Mouse (Mus musculus) liver, adult 2 months (tissue): ENCODE data around the gene Terf2ip. TPM values are rescaled to one million over a fixed set of nuclear protein-coding genes. Genes with fewer than 3 reads are reported as not detected.

Experiments used
- DNase-seq: peaks from one replicate; pipeline ENCODE4 v3.0.0-alpha.2; 2011; ENCODE audit warnings: low read depth, low spot score; ENCODE audit errors: extremely low read depth
- H3K27ac ChIP-seq: fragments of 200-500 bp; replicated peaks from 2 replicates; pipeline ENCODE4 v1.5.1; 2012; ENCODE audit warnings: low read depth, mild to moderate bottlenecking, control low read depth, inconsistent platforms, low read length; ENCODE audit not compliant: insufficient read depth
- H3K27me3 ChIP-seq: fragments of 200-500 bp; 2 replicates; pipeline ENCODE4 v1.6.1; 2012; ENCODE audit warnings: mild to moderate bottlenecking, moderate library complexity, low read length, inconsistent platforms; ENCODE audit not compliant: control insufficient read depth, insufficient read depth
- H3K36me3 ChIP-seq: fragments of 200-500 bp; 2 replicates; pipeline ENCODE4 v1.6.1; 2012; ENCODE audit warnings: low read length, inconsistent platforms; ENCODE audit not compliant: control insufficient read depth, insufficient read depth
- H3K4me1 ChIP-seq: fragments of 200-500 bp; 2 replicates; pipeline ENCODE4 v1.6.1; 2011; ENCODE audit warnings: low read length; ENCODE audit not compliant: control insufficient read depth, insufficient read depth
- H3K4me3 ChIP-seq: fragments of 200-500 bp; 2 replicates; pipeline ENCODE4 v1.5.1; 2011; ENCODE audit warnings: low read depth, mild to moderate bottlenecking, control low read depth, low read length, moderate library complexity; ENCODE audit not compliant: insufficient read depth
- H3K79me2 ChIP-seq: fragments of 200-500 bp; 2 replicates; pipeline ENCODE4 v1.6.1; 2012; ENCODE audit warnings: inconsistent platforms, mild to moderate bottlenecking, low read length, moderate library complexity; ENCODE audit not compliant: control insufficient read depth, insufficient read depth
- H3K9ac ChIP-seq: fragments of 200-500 bp; 2 replicates; pipeline ENCODE4 v1.6.1; 2012; ENCODE audit warnings: low read depth, mild to moderate bottlenecking, control low read depth, inconsistent platforms, low read length
- CTCF ChIP-seq: fragments of 200-500 bp; IDR thresholded peaks from 2 replicates; pipeline ENCODE4 v1.5.1; 2011; ENCODE audit warnings: low read depth, low read length, control low read depth
- POLR2A ChIP-seq: fragments of 200-500 bp; IDR thresholded peaks from 2 replicates; pipeline ENCODE4 v1.6.1; 2011; ENCODE audit warnings: low read length, control low read depth; ENCODE audit not compliant: insufficient read depth; ENCODE audit errors: extremely low read depth
- WGBS: fragments of 180-500 bp; shearing (Covaris S2); methylation state at CpG from one replicate; pipeline ENCODE4 v1.1.7; 2018; 5-methylcytosine and 5-hydroxymethylcytosine counted together
- polyA plus RNA-seq: library from polyadenylated mRNA; depleted of rRNA; stranded (reverse); fragments of >200 nt; gene quantifications from 2 replicates; pipeline ENCODE4 v1.2.3, GENCODE M21; 2012
- total RNA-seq: library from RNA; depleted of rRNA; stranded (reverse); fragments of >200 nt; gene quantifications from 2 replicates; pipeline ENCODE4 v1.2.3, GENCODE M21; 2014

Terf2ip gene
- total and polyA plus RNA-seq, 2 experiments = 4.9 to 5.7 TPM

DNA sequence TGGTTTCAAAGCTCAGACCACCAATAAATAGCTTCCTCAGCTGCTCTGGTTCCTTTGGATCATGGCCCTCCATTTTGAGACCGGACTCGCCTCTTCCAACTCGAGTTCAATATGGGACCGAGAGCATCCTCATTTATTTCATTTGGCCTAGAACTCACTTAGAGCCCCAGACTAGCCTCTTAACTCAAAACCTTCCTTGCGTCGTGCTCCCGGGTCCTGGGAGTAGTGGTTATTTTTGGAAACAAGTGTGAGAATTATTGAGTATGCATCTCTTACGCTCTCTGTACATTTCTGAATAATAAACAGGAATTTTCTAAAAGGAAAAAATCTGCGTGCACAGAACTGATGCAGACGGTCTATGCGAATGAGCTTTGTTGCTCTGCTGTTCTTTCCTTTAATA, 3.7 kb downstream of the Terf2ip start, which contains the start of gene Gm6793:
TSS of gene Gm6793 (minus strand) at position 101 of the 400 bp plus-strand sequence.
- H3K9ac ChIP-seq = no peak within 1 kb of the TSS
- H3K27ac ChIP-seq = no peak within 1 kb of the TSS
- H3K4me3 ChIP-seq = no peak within 1 kb of the TSS
- WGBS = 95% methylated on average over 11 of the region's 11 CpGs
- H3K36me3 ChIP-seq = peaks cover 16% of the 10 kb centered on the region
- H3K79me2 ChIP-seq = peaks cover 3% of the 10 kb centered on the region; the same call in 1 of the 2 replicates
- DNase-seq = no peak
- TF ChIP-seq POLR2A (no peak), CTCF (no peak)
- H3K4me1 ChIP-seq = no peaks in the 10 kb centered on the region; the same call in 1 of the 2 replicates
- H3K27me3 ChIP-seq = no peaks in the 10 kb centered on the region

DNA sequence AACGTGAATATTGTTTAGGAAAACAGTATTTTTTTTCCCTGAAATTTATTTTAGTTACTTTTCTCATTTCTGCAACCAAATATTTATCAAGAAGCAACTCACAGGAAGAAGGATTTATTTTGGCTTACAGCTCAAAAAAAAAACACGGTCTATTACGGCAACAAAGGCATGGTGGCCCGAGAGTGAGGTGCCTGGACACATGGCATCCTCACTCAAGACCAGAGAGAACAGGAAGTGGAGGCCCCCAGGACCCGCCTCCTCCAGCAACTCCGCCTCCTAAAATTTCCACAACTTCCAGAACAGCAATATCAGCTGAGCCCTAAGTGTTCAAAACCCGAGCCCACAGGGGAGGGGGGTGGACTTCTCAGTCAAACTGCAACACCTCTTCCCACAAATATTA, 18.3 kb downstream of the Terf2ip start:
- H3K27ac ChIP-seq = no peak overlapping the region
- no peaks in the 10 kb centered on the region for H3K27me3 ChIP-seq
- DNase-seq = no peak
- no peaks in the 10 kb centered on the region for H3K36me3 ChIP-seq
- 82% methylated on average over 7 of the region's 7 CpGs for WGBS
- 0 out of 2 replicates have a peak, but pooled peaks cover 2% of the 10 kb centered on the region for H3K4me1 ChIP-seq
- TF ChIP-seq CTCF = no peak
- TF ChIP-seq POLR2A = no peak
- no peak overlapping the region for H3K4me3 ChIP-seq
- H3K9ac ChIP-seq = no peak overlapping the region
- no peaks in the 10 kb centered on the region for H3K79me2 ChIP-seq

DNA sequence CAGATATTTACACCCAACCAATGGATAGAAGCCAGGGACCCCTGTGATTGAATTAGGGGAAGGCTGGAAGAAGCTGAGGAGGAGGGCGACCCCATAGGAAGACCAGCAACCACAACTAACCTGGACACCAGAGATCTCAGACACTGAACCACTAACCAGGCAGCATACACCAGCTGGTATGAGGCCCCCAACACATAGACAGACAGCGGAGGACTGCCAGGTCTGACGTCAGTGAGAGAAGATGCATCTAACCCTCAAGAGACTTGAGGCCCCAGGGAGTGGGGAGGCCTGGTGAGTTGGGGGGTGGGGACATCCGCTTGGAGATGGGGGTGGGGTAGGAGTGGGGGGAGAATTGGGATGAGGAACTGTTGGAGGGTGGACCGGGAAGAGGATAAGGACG, 19.5 kb downstream of the Terf2ip start:
- no peaks in the 10 kb centered on the region for H3K79me2 ChIP-seq
- no peak for DNase-seq
- TF ChIP-seq POLR2A (no peak), CTCF (no peak)
- H3K27ac ChIP-seq = no peak overlapping the region
- no peaks in the 10 kb centered on the region for H3K27me3 ChIP-seq
- no peak overlapping the region for H3K9ac ChIP-seq
- peaks cover 2% of the 10 kb centered on the region; the same call in 1 of the 2 replicates for H3K4me1 ChIP-seq
- no peak overlapping the region for H3K4me3 ChIP-seq
- H3K36me3 ChIP-seq = no peaks in the 10 kb centered on the region
- WGBS = 78% methylated on average over 6 of the region's 6 CpGs

DNA sequence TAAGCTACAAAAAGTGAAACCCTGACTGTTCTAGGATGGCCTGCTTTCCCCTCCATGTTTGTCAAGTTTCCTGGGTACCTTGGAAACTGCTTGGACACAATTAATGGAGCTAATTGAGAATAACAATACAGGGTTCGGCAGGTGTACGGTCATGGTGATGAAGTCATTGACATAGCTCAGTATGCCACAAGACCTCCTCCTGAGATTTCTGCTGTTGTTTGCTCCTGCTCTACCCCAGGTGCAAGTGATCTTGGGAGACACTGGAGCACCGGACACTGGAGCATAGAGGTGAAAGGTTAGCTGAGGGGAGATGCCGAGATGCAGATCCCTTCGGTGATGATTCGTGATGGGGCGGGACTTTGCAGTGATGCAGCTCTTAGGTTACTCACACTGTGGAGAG, 21.9 kb downstream of the Terf2ip start:
- Histone ChIP-seq H3K79me2 (no peaks in the 10 kb centered on the region), H3K36me3 (no peaks in the 10 kb centered on the region), H3K4me3 (no peak overlapping the region), H3K27me3 (no peaks in the 10 kb centered on the region), H3K27ac (no peak overlapping the region), H3K9ac (no peak overlapping the region), H3K4me1 (no peaks in the 10 kb centered on the region; the same call in 1 of the 2 replicates)
- no peak for TF ChIP-seq POLR2A
- no peak for TF ChIP-seq CTCF
- 82% methylated on average over 7 of the region's 7 CpGs for WGBS
- DNase-seq = no peak

DNA sequence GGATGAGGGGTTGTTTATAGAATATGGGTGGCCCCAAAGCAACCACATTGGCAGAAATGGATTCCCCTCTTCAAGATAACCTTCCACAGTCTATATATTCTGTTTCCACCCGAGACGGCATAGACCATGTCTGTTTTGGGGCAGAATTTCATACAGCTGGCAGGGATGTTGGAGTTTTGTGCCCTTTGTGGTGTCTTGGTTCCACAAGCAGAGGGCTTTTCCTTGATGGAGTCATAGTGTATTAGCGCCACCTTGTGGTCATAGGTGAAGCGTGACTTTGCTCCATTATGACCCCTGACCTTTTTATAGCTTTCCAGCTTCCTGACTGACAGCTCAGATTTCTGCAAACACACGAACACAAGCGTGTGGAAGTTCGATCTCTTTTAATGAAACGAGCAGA, 23.4 kb downstream of the Terf2ip start:
- no peaks in the 10 kb centered on the region for H3K36me3 ChIP-seq
- peak; percentile 64 for DNase-seq
- no peaks in the 10 kb centered on the region for H3K79me2 ChIP-seq
- H3K9ac ChIP-seq = no peak overlapping the region
- no peaks in the 10 kb centered on the region for H3K27me3 ChIP-seq
- H3K4me1 ChIP-seq = no peaks in the 10 kb centered on the region; the same call in 1 of the 2 replicates
- TF ChIP-seq CTCF = peak; percentile 45; the same call in 1 of the 2 replicates
- TF ChIP-seq POLR2A = no peak
- WGBS = 5% methylated on average over 8 of the region's 8 CpGs
- H3K4me3 ChIP-seq = no peak overlapping the region
- H3K27ac ChIP-seq = no peak overlapping the region

- no peaks in the 10 kb centered on the region for H3K27me3 ChIP-seq
- TF ChIP-seq POLR2A (no peak), CTCF (no peak)
- WGBS = 77% methylated on average over 18 of the region's 18 CpGs
- no peaks in the 10 kb centered on the region for H3K36me3 ChIP-seq
- no peak overlapping the region for H3K4me3 ChIP-seq
- H3K9ac ChIP-seq = no peak overlapping the region
- H3K27ac ChIP-seq = no peak overlapping the region
- DNase-seq = no peak
- H3K79me2 ChIP-seq = no peaks in the 10 kb centered on the region
- no peaks in the 10 kb centered on the region; the same call in 1 of the 2 replicates for H3K4me1 ChIP-seq
Observed at GRCm38 (mm10) chr8:112037521-112037920, 26.3 kb downstream of the Terf2ip start.
